Mouse (Mus musculus) forebrain, postnatal 0 days (tissue): ENCODE data around the gene Tgds. TPM values are rescaled to one million over a fixed set of nuclear protein-coding genes. Genes with fewer than 3 reads are reported as not detected.
A peak's percentile ranks its signal among the peaks of the same experiment; 100 is the strongest.

Experiments used
- ATAC-seq: fragments of 200-750 bp; cut with Nextera tagmentation; 2 replicates; pipeline ENCODE4 v1.8.0; 2017; ENCODE audit warnings: mild to moderate bottlenecking, moderate library complexity
- DNase-seq: peaks from one replicate; pipeline ENCODE4 v3.0.0-alpha.2; 2015
- H3K27ac ChIP-seq: fragments of 300-500 bp; sonication (generic); 2 replicates; pipeline ENCODE4 v1.5.1; 2014; ENCODE audit warnings: low read depth, mild to moderate bottlenecking, antibody characterized with exemption, low read length, moderate library complexity, mixed read lengths
- H3K27me3 ChIP-seq: fragments of 300-500 bp; sonication (generic); 2 replicates; pipeline ENCODE4 v1.6.1; 2014; ENCODE audit warnings: mild to moderate bottlenecking, low read length, mixed read lengths; ENCODE audit not compliant: insufficient read depth
- H3K36me3 ChIP-seq: fragments of 300-500 bp; sonication (generic); 2 replicates; pipeline ENCODE4 v1.6.1; 2014; ENCODE audit warnings: mild to moderate bottlenecking, moderate library complexity; ENCODE audit not compliant: insufficient read depth
- H3K4me1 ChIP-seq: fragments of 300-500 bp; sonication (generic); 2 replicates; pipeline ENCODE4 v1.6.1; 2014; ENCODE audit warnings: antibody characterized with exemption; ENCODE audit not compliant: insufficient read depth
- H3K4me2 ChIP-seq: fragments of 300-500 bp; sonication (generic); 2 replicates; pipeline ENCODE4 v1.6.1; 2014; ENCODE audit warnings: low read depth, mild to moderate bottlenecking, moderate library complexity
- H3K4me3 ChIP-seq: fragments of 300-500 bp; sonication (generic); 2 replicates; pipeline ENCODE4 v1.5.1; 2014; ENCODE audit warnings: low read depth, low read length, mixed read lengths
- H3K9ac ChIP-seq: fragments of 300-500 bp; sonication (generic); 2 replicates; pipeline ENCODE4 v1.6.1; 2014; ENCODE audit warnings: mild to moderate bottlenecking
- H3K9me3 ChIP-seq: fragments of 300-500 bp; sonication (generic); 2 replicates; pipeline ENCODE4 v1.6.1; 2016; ENCODE audit warnings: low read length
- CTCF ChIP-seq: sonication (generic); IDR thresholded peaks from 2 replicates; pipeline ENCODE4 v1.5.1; 2016; ENCODE audit warnings: antibody characterized with exemption, control low read depth, low read depth
- WGBS: fragments of 180-500 bp; shearing (Covaris S2); extraction: QIAGEN DNeasy Blood & Tissue Kit; methylation state at CpG from one replicate; pipeline ENCODE4 v1.1.7; 2014; 5-methylcytosine and 5-hydroxymethylcytosine counted together
- polyA plus RNA-seq: library from polyadenylated mRNA; unstranded; fragments of >200 nt; fragmentation: Nextera tagmentation; extraction: Ambion mirVana; gene quantifications from 2 replicates; pipeline ENCODE4 v1.2.1, GENCODE M21; 2015
- total RNA-seq: library from RNA; depleted of rRNA; stranded (reverse); fragments of >200 nt; gene quantifications from 2 replicates; pipeline ENCODE4 v1.2.3, GENCODE M21; 2014

Tgds gene
- total and polyA plus RNA-seq, 2 experiments from 2014 or later: 8.4 to 8.9 TPM

DNA sequence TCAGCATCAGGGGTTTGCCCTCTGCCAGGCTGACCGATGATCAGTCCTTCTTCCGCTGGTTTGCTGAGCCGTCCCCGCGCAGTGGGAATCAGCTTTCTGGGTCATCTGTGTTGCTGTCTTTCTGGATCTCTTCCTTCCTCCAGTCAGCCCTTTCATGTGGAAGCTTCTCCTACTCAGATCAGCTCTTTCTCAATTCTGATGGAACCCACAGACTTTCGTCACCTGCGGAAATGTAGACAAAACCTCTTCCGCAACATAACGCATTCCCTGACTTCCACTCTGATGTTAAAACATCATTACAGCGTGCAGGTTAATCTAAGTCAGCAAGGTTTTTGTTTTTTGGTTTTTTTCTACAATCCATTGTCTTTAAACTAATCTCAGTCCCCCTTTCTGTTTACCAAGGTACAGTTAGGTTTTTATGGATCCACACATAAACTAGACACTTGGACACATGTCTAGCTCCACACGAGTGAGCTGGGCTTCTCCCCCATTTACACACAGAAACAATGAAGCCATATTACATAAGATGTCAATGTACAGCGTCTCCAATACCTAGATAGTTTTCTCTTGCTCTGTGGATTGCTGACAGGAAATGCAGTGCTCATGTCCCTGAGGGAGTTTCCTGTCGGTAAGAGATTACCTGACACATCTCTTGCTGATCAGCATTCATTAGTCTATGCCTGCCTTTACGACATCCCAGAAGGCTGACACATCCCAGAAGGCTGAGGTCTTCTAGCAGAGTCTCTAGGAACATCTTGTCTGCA lies 31.1 kb downstream of the Tgds start:
- 85% methylated on average over 14 of the region's 14 CpGs for WGBS

DNA sequence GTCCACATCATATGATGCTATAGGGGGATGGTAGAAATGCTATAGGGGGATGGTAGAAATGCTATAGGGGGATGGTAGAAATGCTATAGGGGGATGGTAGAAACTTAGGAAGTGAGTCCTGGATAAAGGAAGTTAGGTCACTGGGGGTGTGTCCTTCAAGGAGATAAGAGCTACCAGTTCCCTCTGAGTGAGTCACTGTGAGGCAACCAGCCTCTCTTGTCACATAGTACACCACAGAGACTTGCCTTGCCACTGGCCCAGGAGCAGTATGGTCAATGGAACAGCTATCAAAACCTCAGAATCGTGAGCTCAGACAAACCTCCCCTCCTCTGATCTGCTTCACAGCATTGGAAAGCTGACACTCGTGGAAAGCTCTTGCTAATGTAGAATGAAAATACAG lies 34.3 kb downstream of the Tgds start:
- no peak for ATAC-seq
- 75% methylated on average over 2 of the region's 2 CpGs for WGBS

More for the DNA sequence above, 31.1 kb downstream of the Tgds start:
- no peak overlapping the region for H3K4me2 ChIP-seq
- 0 out of 2 replicates have a peak, but pooled peaks cover 8% of the 10 kb centered on the region for H3K9me3 ChIP-seq
- no peak overlapping the region for H3K27ac ChIP-seq
- no peak overlapping the region for H3K4me3 ChIP-seq
- H3K36me3 ChIP-seq: no peaks in the 10 kb centered on the region
- DNase-seq (no peak), ATAC-seq (no peak)
- H3K9ac ChIP-seq: no peak overlapping the region
- H3K27me3 ChIP-seq: no peaks in the 10 kb centered on the region
- TF ChIP-seq CTCF: no peak
- no peaks in the 10 kb centered on the region for H3K4me1 ChIP-seq

DNA sequence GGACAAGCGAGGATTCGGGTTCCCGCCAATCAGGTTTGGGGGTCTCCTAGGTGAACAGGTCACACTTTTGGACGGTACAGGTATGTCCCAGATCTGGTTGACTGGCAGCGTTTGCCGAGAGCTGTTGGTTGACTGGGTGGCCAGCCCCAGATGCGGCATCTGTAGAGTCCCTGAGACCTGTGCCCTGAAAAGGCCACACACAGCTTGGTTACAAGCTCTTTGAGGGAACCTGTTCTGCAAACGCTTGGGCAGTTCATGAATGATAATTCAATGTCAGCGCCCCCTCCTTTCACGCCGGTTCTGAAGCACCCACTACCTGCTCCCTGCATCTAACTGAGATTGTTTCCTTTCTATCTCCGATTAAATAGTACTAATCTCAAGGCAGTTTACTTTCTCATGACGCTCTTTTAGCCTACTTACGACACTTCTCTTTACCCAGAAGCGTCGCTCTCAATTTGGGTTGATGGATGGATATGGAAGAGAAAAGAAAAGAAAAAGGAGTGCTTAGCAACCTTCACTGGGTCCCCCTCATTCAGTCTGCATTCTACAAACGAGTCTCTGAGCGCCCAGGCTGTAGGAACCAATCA lies 42.7 kb downstream of the Tgds start:
- no peaks in the 10 kb centered on the region for H3K36me3 ChIP-seq
- peak overlapping the region; percentile 64 for H3K4me2 ChIP-seq
- no peaks in the 10 kb centered on the region for H3K9me3 ChIP-seq
- H3K27ac ChIP-seq: 0 out of 2 replicates have a peak overlapping the region, but pooled peaks have one; percentile 17
- H3K9ac ChIP-seq: peak overlapping the region; percentile 49
- ATAC-seq (peak; percentile 37), DNase-seq (peak; percentile 60)
- 0 out of 2 replicates have a peak, but pooled peaks cover 9% of the 10 kb centered on the region for H3K4me1 ChIP-seq
- TF ChIP-seq CTCF: no peak
- under 1% methylated on average over 18 of the region's 18 CpGs for WGBS
- no peaks in the 10 kb centered on the region for H3K27me3 ChIP-seq
- peak overlapping the region; percentile 61 for H3K4me3 ChIP-seq

More for the DNA sequence above, 34.3 kb downstream of the Tgds start:
- no peaks in the 10 kb centered on the region for H3K4me1 ChIP-seq
- H3K36me3 ChIP-seq: no peaks in the 10 kb centered on the region
- no peak overlapping the region for H3K4me2 ChIP-seq
- H3K27me3 ChIP-seq: no peaks in the 10 kb centered on the region
- DNase-seq: no peak
- H3K27ac ChIP-seq: no peak overlapping the region
- no peak overlapping the region for H3K9ac ChIP-seq
- no peaks in the 10 kb centered on the region for H3K9me3 ChIP-seq
- no peak for TF ChIP-seq CTCF
- no peak overlapping the region for H3K4me3 ChIP-seq

DNA sequence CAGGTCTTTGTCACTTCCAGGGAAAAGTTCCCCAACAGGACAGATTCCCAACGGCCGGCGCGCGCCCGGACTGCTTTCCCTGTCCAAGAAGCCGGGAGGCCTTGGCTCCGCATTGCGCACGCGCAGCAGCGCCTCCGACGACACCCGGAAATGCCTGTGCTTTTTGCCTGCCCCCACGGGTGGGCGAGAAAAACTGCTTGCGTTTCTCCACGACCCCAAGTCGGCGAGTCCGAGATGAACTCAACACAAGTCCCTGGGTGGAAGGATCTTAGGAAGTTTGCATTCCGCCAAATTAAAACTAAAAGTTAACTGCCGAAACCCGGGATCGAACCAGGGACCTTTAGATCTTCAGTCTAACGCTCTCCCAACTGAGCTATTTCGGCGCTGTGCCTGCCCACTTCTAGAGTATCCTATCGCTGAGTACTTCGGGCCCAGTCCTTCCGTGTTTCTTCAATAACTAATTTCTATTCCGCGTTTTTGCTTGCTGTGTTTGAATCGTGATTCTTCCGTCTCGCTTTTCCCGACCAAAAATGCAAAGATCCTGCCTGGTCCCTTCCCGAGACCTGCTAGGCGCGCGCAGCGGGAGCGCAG lies 43.2 kb downstream of the Tgds start:
- H3K36me3 ChIP-seq: no peaks in the 10 kb centered on the region
- H3K4me2 ChIP-seq: peak overlapping the region; percentile 64
- no peaks in the 10 kb centered on the region for H3K9me3 ChIP-seq
- 0 out of 2 replicates have a peak, but pooled peaks cover 9% of the 10 kb centered on the region for H3K4me1 ChIP-seq
- peak overlapping the region; percentile 49 for H3K9ac ChIP-seq
- under 1% methylated on average over 44 of the region's 44 CpGs for WGBS
- peak; percentile 86 for ATAC-seq
- 0 out of 2 replicates have a peak, but pooled peaks have one; percentile 8 for TF ChIP-seq CTCF
- peak overlapping the region; percentile 60 for H3K27ac ChIP-seq
- DNase-seq: peak; percentile 94
- H3K4me3 ChIP-seq: peak overlapping the region; percentile 61
- no peaks in the 10 kb centered on the region for H3K27me3 ChIP-seq

- Histone ChIP-seq H3K27me3 (no peaks in the 10 kb centered on the region), H3K36me3 (no peaks in the 10 kb centered on the region), H3K4me1 (0 out of 2 replicates have a peak, but pooled peaks cover 9% of the 10 kb centered on the region), H3K4me2 (peak overlapping the region; percentile 64), H3K4me3 (peak overlapping the region; percentile 61), H3K9me3 (no peaks in the 10 kb centered on the region), H3K27ac (peak overlapping the region; percentile 60), H3K9ac (peak overlapping the region; percentile 49)
- peak; percentile 64 for ATAC-seq
- DNase-seq: peak; percentile 6
- no peak for TF ChIP-seq CTCF
- WGBS: 2% methylated on average over 22 of the region's 22 CpGs
Observed at GRCm38 (mm10) chr14:118088437-118089207, 43.9 kb downstream of the Tgds start.

DNA sequence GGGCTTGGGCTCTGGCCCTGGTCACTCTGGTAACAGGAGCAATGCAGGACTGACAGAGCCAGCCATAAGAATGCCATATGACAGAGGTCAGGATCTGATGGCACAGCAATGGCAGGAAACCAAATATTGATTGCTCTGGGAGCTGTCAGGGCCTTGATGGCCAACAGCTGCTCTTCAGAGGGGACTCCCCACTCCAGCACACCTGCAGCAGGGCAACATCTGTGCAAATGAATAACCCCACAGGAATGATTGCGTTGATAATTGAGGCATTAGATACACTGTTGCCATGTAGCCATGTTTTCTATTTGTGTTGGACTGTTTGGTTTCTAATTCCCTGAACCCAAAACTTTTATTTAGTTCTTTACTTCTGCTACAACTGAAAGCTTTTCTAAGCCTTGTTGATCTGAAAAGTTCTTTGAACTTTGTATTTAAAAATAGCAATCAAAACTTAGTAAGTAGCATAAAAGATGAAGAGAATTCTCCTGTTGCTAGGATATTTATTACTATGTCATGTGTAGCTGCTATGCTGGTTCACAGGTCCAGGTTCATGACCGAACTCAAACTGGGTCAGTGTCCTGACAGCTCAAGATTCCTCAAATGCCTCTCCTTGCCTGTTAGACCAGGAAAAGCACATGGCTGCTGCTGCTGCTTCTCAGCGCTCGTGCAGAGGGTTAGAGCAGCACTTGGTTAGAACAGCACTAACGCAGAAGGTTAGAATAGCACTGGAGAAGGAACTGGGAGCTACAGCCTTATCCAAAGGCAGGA lies 46.1 kb downstream of the Tgds start:
- no peak overlapping the region for H3K4me3 ChIP-seq
- no peak for TF ChIP-seq CTCF
- 0 out of 2 replicates have a peak, but pooled peaks cover 9% of the 10 kb centered on the region for H3K4me1 ChIP-seq
- H3K4me2 ChIP-seq: no peak overlapping the region
- ATAC-seq (no peak), DNase-seq (no peak)
- no peaks in the 10 kb centered on the region for H3K36me3 ChIP-seq
- H3K27ac ChIP-seq: no peak overlapping the region
- no peaks in the 10 kb centered on the region for H3K9me3 ChIP-seq
- no peak overlapping the region for H3K9ac ChIP-seq
- H3K27me3 ChIP-seq: no peaks in the 10 kb centered on the region
- 66% methylated on average over 5 of the region's 5 CpGs for WGBS
